Mouse (Mus musculus): Measurements from ENCODE around the gene Klf3.

- TF ChIP-seq POLR2A (IDR thresholded peaks at IDR 0.05; ENCODE audit: low read depth, low read length) (no peak), CTCF (conservative IDR thresholded peaks at IDR 0.05; ENCODE audit: insufficient read depth, insufficient read length, low read depth, low read length) (no peak)
Measured at GRCm38 (mm10) chr5:64834213-64834612, 31.0 kb downstream of the Klf3 start.
